Mouse (Mus musculus): Measurements from ENCODE around the gene Acd. TPM values are rescaled to one million over a fixed set of nuclear protein-coding genes. Genes with fewer than 3 reads are reported as not detected.

The Acd gene
- 10 to 100 TPM; 11.7 to 12.3 TPM for total RNA-seq (2021)

GRCm38 (mm10) chr8:105700966-105701824, at the start of gene Acd, which contains the start of gene Pard6a:
Acd (minus strand) TSS chr8:105701102.
Pard6a (plus strand) TSS chr8:105701148.
- DNase-seq = peak; percentile 96 to 97
- intact Hi-C loops (cut with DNase I) = loop anchor here (2.0 kb wide), 1 partner anchor 64 kb away; the partner anchor contains the start of genes Agrp and Ctcf

GRCm38 (mm10) chr8:105750606-105751005, 49.7 kb upstream of the Acd start:
- intact Hi-C loops (cut with DNase I) = no loop called here
- DNase-seq = peak; percentile 39 to 59

- intact Hi-C loops (cut with DNase I) = no loop called here
- no peak for DNase-seq
Measured at GRCm38 (mm10) chr8:105743301-105743700, 42.4 kb upstream of the Acd start.

GRCm38 (mm10) chr8:105739216-105739615, 38.3 kb upstream of the Acd start:
- intact Hi-C loops (cut with DNase I) = no loop called here
- DNase-seq = no peak

- no peak for DNase-seq
- intact Hi-C loops (cut with DNase I) = no loop called here
Measured at GRCm38 (mm10) chr8:105732186-105732585, 31.3 kb upstream of the Acd start.

- intact Hi-C loops (cut with DNase I) = no loop called here
- peak; percentile 53 to 58 for DNase-seq
Measured at GRCm38 (mm10) chr8:105727397-105728124, 26.7 kb upstream of the Acd start.

- no peak for DNase-seq
- intact Hi-C loops (cut with DNase I) = no loop called here
Measured at GRCm38 (mm10) chr8:105725726-105726125, 24.8 kb upstream of the Acd start.

- no peak for DNase-seq
- intact Hi-C loops (cut with DNase I) = no loop called here
Measured at GRCm38 (mm10) chr8:105722861-105723260, 22.0 kb upstream of the Acd start.

- intact Hi-C loops (cut with DNase I) = no loop called here
- no peak for DNase-seq
Measured at GRCm38 (mm10) chr8:105719637-105720036, 18.7 kb upstream of the Acd start.

GRCm38 (mm10) chr8:105716302-105716945, 15.5 kb upstream of the Acd start:
- DNase-seq = no peak
- intact Hi-C loops (cut with DNase I) = no loop called here

GRCm38 (mm10) chr8:105715042-105715441, 14.1 kb upstream of the Acd start:
- intact Hi-C loops (cut with DNase I) = loop anchor here (2.0 kb wide), 3 partner anchors 44 to 116 kb away; partner anchors contain the start of gene Gfod2

GRCm38 (mm10) chr8:105714139-105714538, 13.2 kb upstream of the Acd start:
- intact Hi-C loops (cut with DNase I) = loop anchor here (1.0 to 2.0 kb wide), 5 partner anchors 45 to 308 kb away; partner anchors contain the start of gene Gfod2
- DNase-seq = peak; percentile 89 to 92

More at GRCm38 (mm10) chr8:105715042-105715441, 14.1 kb upstream of the Acd start:
- DNase-seq = no peak

GRCm38 (mm10) chr8:105712286-105712685, 11.4 kb upstream of the Acd start:
- intact Hi-C loops (cut with DNase I) = no loop called here
- no peak for DNase-seq

- intact Hi-C loops (cut with DNase I) = no loop called here
- DNase-seq = no peak
Measured at GRCm38 (mm10) chr8:105709317-105709716, 8.4 kb upstream of the Acd start.

- intact Hi-C loops (cut with DNase I) = no loop called here
- no peak for DNase-seq
Measured at GRCm38 (mm10) chr8:105708675-105709074, 7.8 kb upstream of the Acd start.

- peak; percentile 79 to 81 for DNase-seq
- intact Hi-C loops (cut with DNase I) = no loop called here
Measured at GRCm38 (mm10) chr8:105707498-105708403, 6.8 kb upstream of the Acd start, which contains the start of the genes 4933405L10Rik and Enkd1. 4933405L10Rik (plus strand) TSS chr8:105707655. Enkd1 (minus strand) TSS chr8:105708210.

- no peak for DNase-seq
- intact Hi-C loops (cut with DNase I) = no loop called here
Measured at GRCm38 (mm10) chr8:105706426-105706825, 5.5 kb upstream of the Acd start.

- DNase-seq = no peak
- intact Hi-C loops (cut with DNase I) = no loop called here
Measured at GRCm38 (mm10) chr8:105704955-105705354, 4.1 kb upstream of the Acd start.

GRCm38 (mm10) chr8:105704146-105704812, 3.4 kb upstream of the Acd start:
- intact Hi-C loops (cut with DNase I) = no loop called here

More at GRCm38 (mm10) chr8:105704146-105704812, 3.4 kb upstream of the Acd start:
- DNase-seq = no peak

Data from heart, postnatal 36 days (tissue).